17 mouse cellular contexts compared by ENCODE assay signal in the genomic region with DNA sequence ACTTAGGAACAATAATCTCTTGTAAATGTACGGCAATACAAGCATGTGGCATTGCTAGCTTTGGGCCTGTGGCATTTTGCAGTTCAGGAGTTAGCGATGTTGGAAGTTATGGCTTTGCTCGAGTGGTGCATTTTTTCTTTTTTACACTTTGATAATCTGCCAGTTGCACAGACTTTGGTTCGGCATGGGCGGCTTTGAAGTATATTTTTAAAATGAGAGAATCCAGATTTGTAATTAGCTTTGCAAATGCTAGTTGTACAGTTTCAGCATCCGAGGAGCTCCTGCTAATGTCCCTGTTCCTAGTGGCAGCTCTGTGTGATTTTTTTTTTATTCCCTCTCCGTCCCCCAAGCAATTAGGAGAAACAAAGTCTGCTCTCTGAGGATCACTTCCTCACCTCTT.
DNase-seq lines count a peak whose midpoint lies in the region; ATAC-seq and TF ChIP-seq lines count a peak whose summit lies in the region.
"Had no signal": no experiment of that assay in that cellular context is flagged by ENCODE, and none has a peak within 500 bp of the region (broad histone marks: within the 10 kb centered on the region; RNA-seq: fewer than 3 reads in every experiment).

No protein-coding gene starts in this region.

- no peaks in the 10 kb centered on the region for H3K9me3 ChIP-seq in forebrain, postnatal 0 days (ENCODE audit: low read length)
- no peaks in the 10 kb centered on the region for H3K9me3 ChIP-seq in forebrain, embryonic 11.5 days (ENCODE audit: control insufficient read depth, low read length)
- H3K9me3 ChIP-seq: embryonic facial prominence, embryonic 10.5 days; intestine, embryonic 15.5 days had no signal

- no peaks in the 10 kb centered on the region for H3K36me3 ChIP-seq in forebrain, postnatal 0 days (ENCODE audit: insufficient read depth)
- H3K36me3 ChIP-seq in forebrain, embryonic 11.5 days (ENCODE audit: control insufficient read depth, insufficient read depth, low read length) = no peaks in the 10 kb centered on the region
- H3K36me3 ChIP-seq: embryonic facial prominence, embryonic 10.5 days; intestine, embryonic 15.5 days had no signal

- H3K4me1 ChIP-seq in forebrain, postnatal 0 days (ENCODE audit: insufficient read depth) = no peaks in the 10 kb centered on the region
- no peaks in the 10 kb centered on the region for H3K4me1 ChIP-seq in forebrain, embryonic 11.5 days (replicated peaks; ENCODE audit: control insufficient read depth, insufficient read depth, low read length)
- H3K4me1 ChIP-seq: intestine, embryonic 15.5 days had no signal

- 30% methylated on average over 7 of the region's 7 CpGs for WGBS in forebrain, postnatal 0 days
- WGBS in forebrain, embryonic 11.5 days = 74% methylated on average over 7 of the region's 7 CpGs

- peak; percentile 57 for DNase-seq in forebrain, postnatal 0 days
- no peak for DNase-seq in forebrain, embryonic 11.5 days (ENCODE audit: low spot score)
- peak; percentile 20 to 61 for DNase-seq in layer of hippocampus, adult 18-20 months (ENCODE audit: low spot score in 2 of 2)
- no peak for DNase-seq in layer of hippocampus, postnatal 10 days (ENCODE audit: low spot score in 2 of 2)
- peak; percentile 56 for DNase-seq in brain, adult 2 months (ENCODE audit: low read depth, low spot score)
- DNase-seq in layer of hippocampus, adult 8-10 months (ENCODE audit: low spot score in 2 of 2) = peak; percentile 17 to 18
- no peak for DNase-seq in gastrocnemius, postnatal 4 days (ENCODE audit: low spot score in 2 of 2)
- DNase-seq: adrenal gland, adult 2 months; adrenal gland, postnatal 25 days; cerebellum, adult 2 months; cerebellum, postnatal 10 days; gastrocnemius, postnatal 14 days; heart, postnatal 10 days; heart, postnatal 4 days had no signal

- H3K4me3 ChIP-seq in forebrain, postnatal 0 days (ENCODE audit: low read depth, low read length) = no peak overlapping the region
- H3K4me3 ChIP-seq in forebrain, embryonic 11.5 days (ENCODE audit: low read depth, low read length) = no peak overlapping the region
- H3K4me3 ChIP-seq: embryonic facial prominence, embryonic 10.5 days; intestine, embryonic 15.5 days had no signal

- H3K27ac ChIP-seq in forebrain, postnatal 0 days (ENCODE audit: low read depth, low read length) = peak overlapping the region; percentile 36; the same call in 1 of the 2 replicates
- H3K27ac ChIP-seq in forebrain, embryonic 11.5 days (ENCODE audit: low read depth, low read length) = no peak overlapping the region
- H3K27ac ChIP-seq: embryonic facial prominence, embryonic 10.5 days; hindbrain, embryonic 14.5 days; intestine, embryonic 15.5 days had no signal

- TF ChIP-seq CTCF in forebrain, postnatal 0 days (IDR thresholded peaks at IDR 0.05; ENCODE audit: low read depth) = no peak

- H3K27me3 ChIP-seq in forebrain, postnatal 0 days (ENCODE audit: insufficient read depth, low read length) = no peaks in the 10 kb centered on the region
- H3K27me3 ChIP-seq in forebrain, embryonic 11.5 days (ENCODE audit: control insufficient read depth, insufficient read depth, low read length) = no peaks in the 10 kb centered on the region
- H3K27me3 ChIP-seq: intestine, embryonic 15.5 days had no signal

- peak; percentile 18; the same call in 1 of the 2 replicates for ATAC-seq in forebrain, postnatal 0 days
- no peak for ATAC-seq in forebrain, embryonic 11.5 days (replicated peaks; ENCODE audit: low FRiP score)
- ATAC-seq: intestine, embryonic 15.5 days had no signal

- no peak overlapping the region for H3K9ac ChIP-seq in forebrain, postnatal 0 days
- no peak overlapping the region for H3K9ac ChIP-seq in forebrain, embryonic 11.5 days (ENCODE audit: low read length)
- H3K9ac ChIP-seq: hindbrain, embryonic 14.5 days; intestine, embryonic 15.5 days had no signal

- H3K4me2 ChIP-seq in forebrain, postnatal 0 days (ENCODE audit: low read depth) = no peak overlapping the region
- no peak overlapping the region for H3K4me2 ChIP-seq in forebrain, embryonic 11.5 days (ENCODE audit: low read depth, low read length, severe bottlenecking)
- H3K4me2 ChIP-seq: hindbrain, embryonic 14.5 days; intestine, embryonic 15.5 days had no signal

Comparison
In these comparisons a context has a peak if more than half of its experiments do, and no peak if none do; other contexts are left out.
1. DNase-seq: peak in forebrain, postnatal 0 days (single experiment), layer of hippocampus, adult 18-20 months (2 of 2), brain, adult 2 months (single experiment) and layer of hippocampus, adult 8-10 months (2 of 2); none in forebrain, embryonic 11.5 days (single experiment), layer of hippocampus, postnatal 10 days (0 of 2) and gastrocnemius, postnatal 4 days (0 of 2).